Mouse (Mus musculus): ENCODE data around the gene Hsf2bp.

DNA sequence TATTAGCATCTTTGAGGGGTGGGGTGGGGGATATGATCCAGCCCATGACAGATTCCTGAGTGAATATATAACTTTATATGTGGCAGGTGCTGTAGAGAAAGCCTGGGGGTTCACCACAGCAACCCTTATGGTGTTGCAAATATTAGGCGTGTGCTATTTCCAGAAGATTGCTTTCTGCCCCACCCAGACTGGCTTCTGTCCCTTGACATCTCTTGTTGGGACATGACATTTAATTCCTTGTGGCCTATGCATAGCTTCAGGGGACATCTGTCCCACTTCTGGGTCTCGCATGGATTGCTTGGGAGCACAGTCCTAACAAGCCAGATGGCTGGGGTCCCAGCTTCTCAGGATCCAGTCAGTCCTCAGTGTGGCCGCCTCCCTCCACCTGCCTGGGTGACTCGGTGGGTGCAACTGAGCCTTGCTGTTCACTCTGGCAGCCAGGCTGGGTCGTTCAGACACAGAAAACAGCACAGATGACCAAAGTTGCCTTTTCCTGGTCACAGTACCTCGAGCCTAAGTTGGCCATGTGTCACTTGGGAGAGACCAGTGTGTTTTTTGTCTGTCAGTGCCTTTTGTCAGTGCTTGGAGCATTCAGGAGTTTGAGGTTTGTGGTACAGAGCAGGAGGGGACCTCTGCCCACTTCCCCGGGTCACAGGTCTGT lies 112.7 kb downstream of the Hsf2bp start:
- TF ChIP-seq EP300 (IDR thresholded peaks at IDR 0.05; ENCODE audit: insufficient read depth, low read depth, low read length): no peak
- no peak for TF ChIP-seq CTCF (IDR thresholded peaks at IDR 0.05)
